Mouse (Mus musculus) stomach, postnatal 0 days (tissue): ENCODE results near the gene Pif1. TPM values are rescaled to one million over a fixed set of nuclear protein-coding genes. Genes with fewer than 3 reads are reported as not detected.

Source experiments
- ATAC-seq: fragments of 200-750 bp; cut with Nextera tagmentation; 2 replicates; pipeline ENCODE4 v1.8.0; 2017; ENCODE audit not compliant: low FRiP score, low TSS enrichment
- DNase-seq: peaks from one replicate; pipeline ENCODE4 v3.0.0-alpha.2; 2016; ENCODE audit warnings: low spot score
- H3K27ac ChIP-seq: fragments of 300-500 bp; sonication (generic); replicated peaks from 2 replicates; pipeline ENCODE4 v1.5.1; 2014; ENCODE audit warnings: mild to moderate bottlenecking, control low read depth
- H3K27me3 ChIP-seq: fragments of 300-500 bp; sonication (generic); 2 replicates; pipeline ENCODE4 v1.6.1; 2014; ENCODE audit warnings: low read length; ENCODE audit not compliant: control insufficient read depth, insufficient read depth
- H3K36me3 ChIP-seq: fragments of 300-500 bp; sonication (generic); 2 replicates; pipeline ENCODE4 v1.6.1; 2014; ENCODE audit warnings: low read length, mixed read lengths; ENCODE audit not compliant: control insufficient read depth, insufficient read depth
- H3K4me1 ChIP-seq: fragments of 300-500 bp; sonication (generic); replicated peaks from 2 replicates; pipeline ENCODE4 v1.6.1; 2014; ENCODE audit warnings: antibody characterized with exemption; ENCODE audit not compliant: control insufficient read depth, insufficient read depth
- H3K4me2 ChIP-seq: fragments of 300-500 bp; sonication (generic); replicated peaks from 2 replicates; pipeline ENCODE4 v1.6.1; 2014; ENCODE audit warnings: low read depth, mild to moderate bottlenecking, control low read depth, moderate library complexity
- H3K4me3 ChIP-seq: fragments of 300-500 bp; sonication (generic); 2 replicates; pipeline ENCODE4 v1.5.1; 2014; ENCODE audit warnings: low read depth, low read length, control low read depth
- H3K9ac ChIP-seq: fragments of 300-500 bp; sonication (generic); 2 replicates; pipeline ENCODE4 v1.6.1; 2014; ENCODE audit warnings: mild to moderate bottlenecking, low read length, control low read depth, mixed read lengths
- H3K9me3 ChIP-seq: fragments of 300-500 bp; sonication (generic); 2 replicates; pipeline ENCODE4 v1.6.1; 2016; ENCODE audit warnings: low read length; ENCODE audit not compliant: control insufficient read depth
- CTCF ChIP-seq: IDR thresholded peaks from 2 replicates; pipeline ENCODE4 v1.5.1; 2016; ENCODE audit warnings: antibody characterized with exemption, low read depth, mild to moderate bottlenecking, moderate library complexity
- EP300 ChIP-seq: optimal IDR thresholded peaks from 2 replicates; pipeline ENCODE3; 2016; ENCODE audit warnings: antibody characterized with exemption
- WGBS: fragments of 180-500 bp; shearing (Covaris S2); extraction: QIAGEN DNeasy Blood & Tissue Kit; methylation state at CpG from one replicate; pipeline ENCODE4 v1.1.7; 2014; 5-methylcytosine and 5-hydroxymethylcytosine counted together
- polyA plus RNA-seq: library from polyadenylated mRNA; unstranded; fragments of >200 nt; fragmentation: Nextera tagmentation; extraction: Ambion mirVana; gene quantifications from 2 replicates; pipeline ENCODE4 v1.2.1, GENCODE M21; 2015

Gene Pif1
- polyA plus RNA-seq, 1 experiment from 2014 or later, result 2.4 TPM

- no peaks in the 10 kb centered on the region for H3K36me3 ChIP-seq
- no peak overlapping the region for H3K4me2 ChIP-seq
- H3K27ac ChIP-seq, result no peak overlapping the region
- TF ChIP-seq CTCF, result no peak
- TF ChIP-seq EP300, result no peak
- no peaks in the 10 kb centered on the region for H3K27me3 ChIP-seq
- H3K9ac ChIP-seq, result no peak overlapping the region
- H3K9me3 ChIP-seq, result no peaks in the 10 kb centered on the region
- H3K4me1 ChIP-seq, result no peaks in the 10 kb centered on the region
- WGBS, result 72% methylated on average over 2 of the region's 2 CpGs
- DNase-seq (no peak), ATAC-seq (no peak)
- H3K4me3 ChIP-seq, result no peak overlapping the region
Observed at GRCm38 (mm10) chr9:65621666-65622065, 34.7 kb downstream of the Pif1 start.

DNA sequence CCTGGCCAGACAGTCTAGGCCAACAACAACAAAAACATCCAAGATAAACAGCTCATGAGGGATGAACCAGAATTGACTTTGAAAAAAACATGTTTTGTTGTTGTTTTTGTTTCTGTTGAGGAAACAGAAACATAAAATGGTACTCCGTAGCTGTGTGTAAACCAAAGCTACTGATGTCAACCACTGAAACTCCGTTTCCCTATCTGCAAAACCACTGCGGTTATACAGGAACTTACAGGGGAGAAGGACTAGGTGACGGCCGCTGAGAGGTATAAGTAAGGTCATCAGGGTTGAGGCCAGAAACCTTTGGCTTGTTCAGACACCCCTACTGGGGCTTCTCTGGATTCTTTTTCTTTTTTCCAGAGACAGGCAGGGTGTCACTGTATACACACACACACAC, 35.9 kb downstream of the Pif1 start:
- H3K9me3 ChIP-seq, result no peaks in the 10 kb centered on the region
- WGBS, result 82% methylated on average over 5 of the region's 5 CpGs
- H3K27ac ChIP-seq, result no peak overlapping the region
- H3K4me1 ChIP-seq, result no peaks in the 10 kb centered on the region
- H3K27me3 ChIP-seq, result no peaks in the 10 kb centered on the region
- H3K4me2 ChIP-seq, result no peak overlapping the region
- DNase-seq (no peak), ATAC-seq (no peak)
- no peak for TF ChIP-seq CTCF
- no peak for TF ChIP-seq EP300
- H3K4me3 ChIP-seq, result no peak overlapping the region
- H3K9ac ChIP-seq, result no peak overlapping the region
- H3K36me3 ChIP-seq, result no peaks in the 10 kb centered on the region

DNA sequence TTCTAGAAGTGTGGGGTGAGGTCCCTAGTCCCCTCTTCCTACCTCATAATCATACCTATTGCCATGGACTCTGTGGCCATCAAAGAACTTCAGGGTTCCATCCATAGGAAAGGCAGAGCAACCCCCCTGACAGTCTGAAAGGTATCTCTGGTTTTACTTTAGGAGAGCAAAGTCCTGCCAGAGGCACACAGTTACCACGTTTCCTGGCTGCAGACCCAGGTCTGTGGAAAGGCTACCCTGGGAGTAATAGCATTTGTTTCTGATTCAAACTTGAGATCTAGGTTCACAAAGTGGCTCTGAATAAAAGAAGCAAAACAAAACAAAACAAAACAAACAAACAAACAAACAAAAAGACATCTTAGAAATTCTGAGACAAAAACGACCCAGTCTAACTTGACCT, 37.3 kb downstream of the Pif1 start:
- no peak for ATAC-seq
- H3K27me3 ChIP-seq, result no peaks in the 10 kb centered on the region
- no peaks in the 10 kb centered on the region for H3K36me3 ChIP-seq
- H3K4me1 ChIP-seq, result no peaks in the 10 kb centered on the region
- no peak overlapping the region for H3K9ac ChIP-seq
- TF ChIP-seq EP300, result no peak
- TF ChIP-seq CTCF, result no peak
- DNase-seq, result no peak
- 65% methylated on average over 2 of the region's 2 CpGs for WGBS
- H3K27ac ChIP-seq, result no peak overlapping the region
- no peaks in the 10 kb centered on the region for H3K9me3 ChIP-seq
- H3K4me3 ChIP-seq, result no peak overlapping the region
- H3K4me2 ChIP-seq, result no peak overlapping the region

DNA sequence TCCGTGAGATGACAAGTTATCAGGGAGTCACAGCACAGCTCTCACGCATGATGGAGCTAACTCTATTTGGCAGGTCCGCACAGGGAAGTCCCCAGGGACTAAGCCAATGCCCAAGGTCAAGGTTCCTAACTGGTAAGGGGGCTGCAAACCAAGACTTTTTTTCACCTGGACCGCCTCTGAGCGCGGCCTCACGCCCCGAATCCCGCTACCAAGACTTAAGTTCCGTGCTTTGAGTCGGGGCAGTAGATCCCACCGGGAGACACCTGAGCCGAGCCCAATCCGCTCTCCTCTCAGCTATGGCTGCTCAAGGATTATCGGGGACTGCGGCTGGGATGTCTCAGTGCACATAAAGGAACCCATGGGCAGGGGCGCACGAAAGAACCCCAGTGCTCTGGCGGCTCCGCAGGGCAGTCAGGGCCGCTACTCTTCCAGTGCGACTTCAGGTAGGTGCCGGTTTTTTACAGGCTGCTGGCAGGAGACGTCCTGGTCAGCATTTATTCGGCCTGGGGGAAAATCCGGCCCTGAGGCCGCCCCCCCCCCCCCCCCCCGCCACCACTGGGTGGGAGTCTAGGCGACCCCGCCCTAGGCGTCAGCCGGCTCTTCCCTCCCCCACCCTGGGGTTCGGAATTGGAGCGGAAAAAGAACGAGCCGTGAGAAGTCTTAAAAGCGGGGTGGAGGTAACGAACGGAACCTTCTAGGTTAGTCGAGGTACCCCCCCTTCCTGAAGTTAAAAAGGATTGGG, 42.2 kb downstream of the Pif1 start, which contains the start of gene Rbpms2:
Rbpms2 (plus strand) TSS at position 624 of the 742 bp plus-strand sequence.
- 6% methylated on average over 36 of the region's 40 CpGs for WGBS
- no peaks in the 10 kb centered on the region for H3K36me3 ChIP-seq
- no peaks in the 10 kb centered on the region for H3K4me1 ChIP-seq
- DNase-seq (peak; percentile 41), ATAC-seq (peak; percentile 26; the same call in 1 of the 2 replicates)
- H3K4me2 ChIP-seq, result peak within 1 kb of the TSS; percentile 95
- peak within 1 kb of the TSS; percentile 72 for H3K9ac ChIP-seq
- peak within 1 kb of the TSS; percentile 73 for H3K4me3 ChIP-seq
- H3K27me3 ChIP-seq, result no peaks in the 10 kb centered on the region
- TF ChIP-seq EP300, result no peak
- TF ChIP-seq CTCF, result no peak
- no peaks in the 10 kb centered on the region for H3K9me3 ChIP-seq
- H3K27ac ChIP-seq, result peak within 1 kb of the TSS; percentile 86

GRCm38 (mm10) chr9:65629767-65630630, 43.0 kb downstream of the Pif1 start:
- peak overlapping the region; percentile 86 for H3K27ac ChIP-seq
- H3K9ac ChIP-seq, result peak overlapping the region; percentile 72
- DNase-seq (peak; percentile 67), ATAC-seq (peak; percentile 88)
- H3K27me3 ChIP-seq, result no peaks in the 10 kb centered on the region
- H3K36me3 ChIP-seq, result no peaks in the 10 kb centered on the region
- no peaks in the 10 kb centered on the region for H3K4me1 ChIP-seq
- TF ChIP-seq CTCF (no peak), EP300 (no peak)
- under 1% methylated on average over 59 of the region's 83 CpGs for WGBS
- H3K4me3 ChIP-seq, result peak overlapping the region; percentile 73
- peak overlapping the region; percentile 95 for H3K4me2 ChIP-seq
- no peaks in the 10 kb centered on the region for H3K9me3 ChIP-seq
